Mouse (Mus musculus) limb, embryonic 15.5 days (tissue): Measurements from ENCODE around the gene Nr5a1. TPM values are rescaled to one million over a fixed set of nuclear protein-coding genes. Genes with fewer than 3 reads are reported as not detected.
A peak's percentile ranks its signal among the peaks of the same experiment; 100 is the strongest.

Experiments
- ATAC-seq: fragments of 200-750 bp; cut with Nextera tagmentation; 2 replicates; pipeline ENCODE4 v1.8.0; 2017; ENCODE audit warnings: low read depth, moderate TSS enrichment; ENCODE audit not compliant: insufficient number of reproducible peaks, low FRiP score, low TSS enrichment
- H3K27ac ChIP-seq: fragments of 300-500 bp; sonication (generic); 2 replicates; pipeline ENCODE4 v1.5.1; 2015; ENCODE audit warnings: moderate library complexity, mild to moderate bottlenecking, inconsistent platforms
- H3K27me3 ChIP-seq: fragments of 300-500 bp; sonication (generic); 2 replicates; pipeline ENCODE4 v1.6.1; 2015; ENCODE audit warnings: inconsistent platforms
- H3K36me3 ChIP-seq: fragments of 300-500 bp; sonication (generic); 2 replicates; pipeline ENCODE4 v1.6.1; 2015; ENCODE audit warnings: inconsistent platforms
- H3K4me1 ChIP-seq: fragments of 300-500 bp; sonication (generic); 2 replicates; pipeline ENCODE4 v1.6.1; 2015; ENCODE audit warnings: inconsistent platforms
- H3K4me2 ChIP-seq: fragments of 300-500 bp; sonication (generic); 2 replicates; pipeline ENCODE4 v1.6.1; 2015; ENCODE audit warnings: mild to moderate bottlenecking, inconsistent platforms
- H3K4me3 ChIP-seq: fragments of 300-500 bp; sonication (generic); 2 replicates; pipeline ENCODE4 v1.5.1; 2015; ENCODE audit warnings: mild to moderate bottlenecking, inconsistent platforms
- H3K9ac ChIP-seq: fragments of 300-500 bp; sonication (generic); 2 replicates; pipeline ENCODE4 v1.6.1; 2015; ENCODE audit warnings: inconsistent platforms
- H3K9me3 ChIP-seq: fragments of 300-500 bp; sonication (generic); 2 replicates; pipeline ENCODE4 v1.6.1; 2016; ENCODE audit warnings: inconsistent platforms
- WGBS: fragments of 180-500 bp; shearing (Covaris S2); methylation state at CpG from one replicate; pipeline ENCODE4 v1.1.7; 2015; 5-methylcytosine and 5-hydroxymethylcytosine counted together
- polyA plus RNA-seq: library from polyadenylated mRNA; unstranded; fragments of >200 nt; fragmentation: Nextera tagmentation; extraction: Ambion mirVana; gene quantifications from 2 replicates; pipeline ENCODE4 v1.2.1, GENCODE M21; 2015

The Nr5a1 gene
- polyA plus RNA-seq, 1 experiment from 2014 or later = 0.14 TPM

DNA sequence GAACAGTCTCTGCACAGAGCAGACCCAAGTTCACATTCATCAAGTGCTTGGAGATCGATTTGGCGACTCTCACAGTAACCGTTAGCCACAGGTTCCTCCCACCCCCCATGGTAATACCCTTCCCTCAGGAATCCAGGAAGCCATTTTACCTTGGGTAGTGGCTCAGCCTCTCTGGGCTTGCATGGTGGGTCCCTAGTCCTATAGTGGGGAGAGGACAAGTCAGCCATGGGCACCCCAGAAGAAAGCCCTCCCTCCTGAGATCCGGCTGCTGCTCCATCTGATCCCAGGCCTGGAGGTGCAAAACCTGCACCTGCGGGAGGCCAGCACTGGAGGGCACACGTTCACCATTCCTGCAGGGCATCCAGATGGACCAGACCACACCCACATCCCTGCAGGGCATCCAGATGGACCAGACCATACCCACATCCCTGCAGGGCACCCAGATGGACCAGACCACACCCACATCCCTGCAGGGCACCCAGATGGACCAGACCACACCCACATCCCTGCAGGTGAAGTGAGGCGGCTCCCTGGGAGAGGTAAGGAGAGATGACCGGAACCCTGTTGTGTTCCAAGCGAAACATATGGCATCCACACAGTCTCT lies 38.9 kb downstream of the Nr5a1 start:
- H3K9me3 ChIP-seq = no peaks in the 10 kb centered on the region
- H3K27me3 ChIP-seq = peaks cover 21% of the 10 kb centered on the region; the same call in 1 of the 2 replicates
- 54% methylated on average over 9 of the region's 9 CpGs for WGBS
- no peak overlapping the region for H3K4me3 ChIP-seq
- no peak overlapping the region for H3K4me2 ChIP-seq
- no peak overlapping the region for H3K27ac ChIP-seq
- ATAC-seq = no peak
- H3K4me1 ChIP-seq = no peaks in the 10 kb centered on the region
- no peaks in the 10 kb centered on the region for H3K36me3 ChIP-seq
- no peak overlapping the region for H3K9ac ChIP-seq

DNA sequence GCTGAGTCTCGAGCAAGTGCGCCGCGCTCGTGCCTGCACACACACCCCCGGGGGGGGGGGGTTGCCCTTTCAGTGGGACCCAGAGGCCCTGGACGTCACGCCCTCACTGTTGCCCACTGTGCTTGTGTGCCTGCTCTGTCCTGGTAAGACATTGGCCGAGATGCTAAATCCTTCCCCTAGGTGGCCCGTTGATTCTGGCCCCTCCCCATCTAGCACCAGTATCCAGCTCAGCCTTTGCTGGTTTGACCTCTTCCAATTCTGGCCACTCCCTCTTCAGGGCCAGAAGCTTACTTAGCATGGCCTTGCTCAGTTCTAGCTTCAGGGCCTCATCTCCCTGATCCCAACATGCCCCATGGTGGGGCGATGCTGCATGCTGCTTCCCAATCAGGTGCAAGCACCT lies 41.8 kb downstream of the Nr5a1 start:
- H3K4me2 ChIP-seq = no peak overlapping the region
- H3K27ac ChIP-seq = no peak overlapping the region
- WGBS = 59% methylated on average over 11 of the region's 11 CpGs
- H3K36me3 ChIP-seq = no peaks in the 10 kb centered on the region
- no peak overlapping the region for H3K4me3 ChIP-seq
- no peak for ATAC-seq
- H3K9ac ChIP-seq = no peak overlapping the region
- H3K4me1 ChIP-seq = peaks cover 7% of the 10 kb centered on the region
- peaks cover 26% of the 10 kb centered on the region; the same call in 1 of the 2 replicates for H3K27me3 ChIP-seq
- H3K9me3 ChIP-seq = no peaks in the 10 kb centered on the region

DNA sequence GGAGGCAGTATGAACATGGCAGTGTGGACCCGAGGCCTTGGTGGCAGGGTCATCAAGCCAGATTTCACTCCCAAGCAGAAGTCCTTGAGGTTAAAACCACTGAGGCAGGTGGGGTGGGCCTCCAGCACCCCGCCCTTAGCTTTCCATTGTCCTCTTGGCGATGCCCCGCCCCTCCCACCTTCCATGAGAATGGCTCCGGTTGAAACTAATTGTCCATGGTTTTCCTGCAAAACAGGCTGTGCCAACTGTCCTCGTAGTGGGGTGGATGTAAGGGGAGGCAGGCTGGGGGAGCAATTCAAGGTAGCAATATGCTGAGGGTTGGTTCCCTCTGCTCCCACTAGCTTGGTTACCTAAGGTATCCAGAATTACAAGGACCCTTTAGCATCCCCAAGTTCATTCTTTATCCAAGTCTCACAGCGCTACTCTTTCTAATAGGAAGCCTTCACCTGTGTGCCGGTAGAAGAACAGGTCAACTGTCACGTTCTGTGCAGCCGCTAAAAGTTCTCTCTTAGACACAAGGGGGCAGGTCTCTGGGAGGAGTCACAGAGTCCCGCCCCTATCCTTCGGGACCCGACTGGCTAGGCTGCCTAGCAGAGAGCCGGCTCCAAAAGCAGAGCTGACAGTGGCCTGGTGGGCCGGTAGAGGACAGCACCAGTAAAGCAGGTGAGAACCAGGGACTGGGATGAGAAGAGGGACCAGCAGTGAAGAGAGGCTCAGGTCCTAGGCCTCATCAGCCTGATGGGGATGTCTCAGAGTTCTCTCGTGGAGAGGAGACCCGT lies 45.4 kb downstream of the Nr5a1 start:
- Histone ChIP-seq H3K9me3 (no peaks in the 10 kb centered on the region), H3K4me2 (peak overlapping the region; percentile 24), H3K4me1 (peaks cover 7% of the 10 kb centered on the region), H3K4me3 (no peak overlapping the region), H3K27me3 (peaks cover 26% of the 10 kb centered on the region; the same call in 1 of the 2 replicates), H3K27ac (no peak overlapping the region), H3K36me3 (no peaks in the 10 kb centered on the region), H3K9ac (no peak overlapping the region; the same call in 1 of the 2 replicates)
- peak; percentile 45; the same call in 1 of the 2 replicates for ATAC-seq
- WGBS = 14% methylated on average over 17 of the region's 17 CpGs

DNA sequence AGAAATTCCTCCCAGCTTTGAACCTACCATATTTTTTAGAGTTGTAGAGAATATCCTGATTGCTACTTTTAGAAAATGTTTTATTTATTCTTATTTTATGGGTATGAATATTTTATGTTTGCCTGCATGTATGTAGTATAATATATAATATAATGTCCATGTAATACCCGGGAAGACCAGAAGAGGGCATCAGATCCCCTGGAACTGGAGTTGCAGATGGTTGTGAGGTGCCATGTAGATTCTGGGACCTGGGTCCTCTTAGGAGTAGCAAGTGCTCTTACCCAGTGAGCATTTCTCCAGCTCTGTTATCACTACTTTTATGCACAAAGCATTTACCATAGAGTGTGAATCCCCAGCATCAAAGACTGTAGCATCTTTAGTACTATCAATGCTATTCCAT lies 52.9 kb downstream of the Nr5a1 start:
- no peak overlapping the region for H3K9ac ChIP-seq
- H3K27ac ChIP-seq = no peak overlapping the region
- H3K27me3 ChIP-seq = peaks cover 6% of the 10 kb centered on the region; the same call in 1 of the 2 replicates
- H3K9me3 ChIP-seq = no peaks in the 10 kb centered on the region
- H3K4me3 ChIP-seq = no peak overlapping the region
- 10% methylated on average over 1 of the region's 1 CpGs for WGBS
- ATAC-seq = no peak
- no peaks in the 10 kb centered on the region for H3K36me3 ChIP-seq
- no peaks in the 10 kb centered on the region for H3K4me1 ChIP-seq
- no peak overlapping the region for H3K4me2 ChIP-seq

DNA sequence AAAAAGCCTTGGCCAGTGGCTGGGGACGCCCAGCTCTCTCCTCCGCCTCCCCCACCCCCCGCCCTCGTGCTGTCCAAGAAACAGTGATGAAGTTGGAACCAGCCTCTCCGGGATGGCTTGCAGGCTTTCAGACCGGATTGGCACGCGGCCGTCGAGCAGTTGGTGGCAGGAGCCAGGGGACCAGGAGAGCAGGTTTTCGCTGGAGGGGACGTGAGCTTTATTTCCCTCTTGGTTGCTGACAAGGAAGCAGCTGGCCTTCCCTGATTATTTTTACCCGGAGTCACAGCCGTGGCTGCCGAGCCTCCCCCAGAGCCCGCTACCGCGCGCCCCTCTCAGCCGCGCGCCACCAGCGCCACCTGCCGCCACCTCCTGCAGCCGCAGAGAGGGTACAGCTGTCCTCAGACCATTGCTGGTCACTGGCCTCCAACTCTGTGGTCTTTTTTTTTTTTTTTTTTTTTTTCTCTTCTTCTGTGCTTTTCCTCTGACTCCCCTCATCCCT lies 56.0 kb downstream of the Nr5a1 start:
- Histone ChIP-seq H3K4me1 (no peaks in the 10 kb centered on the region), H3K27me3 (peaks cover 6% of the 10 kb centered on the region; the same call in 1 of the 2 replicates), H3K36me3 (no peaks in the 10 kb centered on the region), H3K9me3 (no peaks in the 10 kb centered on the region), H3K4me2 (peak overlapping the region; percentile 71), H3K4me3 (peak overlapping the region; percentile 44), H3K9ac (no peak overlapping the region), H3K27ac (no peak overlapping the region)
- WGBS = under 1% methylated on average over 24 of the region's 25 CpGs
- peak; percentile 91 for ATAC-seq

DNA sequence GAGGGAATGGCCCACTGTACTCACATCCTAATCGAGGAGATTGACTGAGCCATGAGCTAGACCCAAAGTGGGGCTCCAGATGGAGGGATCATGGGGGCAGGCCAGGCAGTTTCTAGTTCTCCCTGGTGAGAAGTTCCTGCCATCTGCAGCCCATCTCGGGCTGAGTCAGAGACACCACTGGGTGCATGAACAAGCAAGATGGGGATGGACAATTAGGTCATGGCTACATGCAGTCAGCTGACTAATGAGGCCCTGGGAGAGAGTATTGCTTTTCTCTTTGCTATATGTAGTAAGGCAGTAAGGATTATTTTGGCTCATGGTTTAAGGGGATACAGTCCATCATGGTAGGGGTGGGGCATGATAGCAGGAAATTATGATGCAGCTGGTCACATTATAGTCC lies 60.6 kb downstream of the Nr5a1 start:
- Histone ChIP-seq H3K4me3 (no peak overlapping the region), H3K9me3 (no peaks in the 10 kb centered on the region), H3K4me2 (no peak overlapping the region), H3K36me3 (no peaks in the 10 kb centered on the region), H3K27ac (no peak overlapping the region), H3K4me1 (peaks cover 17% of the 10 kb centered on the region), H3K27me3 (peaks cover 4% of the 10 kb centered on the region; the same call in 1 of the 2 replicates), H3K9ac (no peak overlapping the region)
- WGBS = 80% methylated on average over 2 of the region's 2 CpGs
- no peak for ATAC-seq

DNA sequence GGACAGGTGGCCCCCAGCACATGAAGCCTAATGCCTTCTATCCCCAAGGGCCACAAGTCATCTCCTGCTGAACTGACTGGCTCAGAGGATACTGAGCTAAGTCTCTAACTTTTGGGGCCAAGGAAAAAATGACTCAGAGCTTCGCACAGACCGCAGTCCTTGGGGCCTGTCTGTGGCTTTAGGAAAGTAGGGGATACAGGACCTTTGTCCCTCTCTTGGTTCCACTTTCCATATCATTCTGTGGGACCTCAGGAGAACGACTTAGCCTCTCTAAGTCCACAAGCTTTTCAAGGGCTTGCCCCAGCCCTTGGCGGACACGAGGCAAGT lies 61.1 kb downstream of the Nr5a1 start:
- no peaks in the 10 kb centered on the region for H3K9me3 ChIP-seq
- H3K27me3 ChIP-seq = peaks cover 4% of the 10 kb centered on the region; the same call in 1 of the 2 replicates
- no peak overlapping the region for H3K4me2 ChIP-seq
- H3K36me3 ChIP-seq = no peaks in the 10 kb centered on the region
- ATAC-seq = no peak
- H3K27ac ChIP-seq = no peak overlapping the region
- no peak overlapping the region for H3K9ac ChIP-seq
- WGBS = 82% methylated on average over 5 of the region's 5 CpGs
- no peak overlapping the region for H3K4me3 ChIP-seq
- H3K4me1 ChIP-seq = peaks cover 17% of the 10 kb centered on the region

DNA sequence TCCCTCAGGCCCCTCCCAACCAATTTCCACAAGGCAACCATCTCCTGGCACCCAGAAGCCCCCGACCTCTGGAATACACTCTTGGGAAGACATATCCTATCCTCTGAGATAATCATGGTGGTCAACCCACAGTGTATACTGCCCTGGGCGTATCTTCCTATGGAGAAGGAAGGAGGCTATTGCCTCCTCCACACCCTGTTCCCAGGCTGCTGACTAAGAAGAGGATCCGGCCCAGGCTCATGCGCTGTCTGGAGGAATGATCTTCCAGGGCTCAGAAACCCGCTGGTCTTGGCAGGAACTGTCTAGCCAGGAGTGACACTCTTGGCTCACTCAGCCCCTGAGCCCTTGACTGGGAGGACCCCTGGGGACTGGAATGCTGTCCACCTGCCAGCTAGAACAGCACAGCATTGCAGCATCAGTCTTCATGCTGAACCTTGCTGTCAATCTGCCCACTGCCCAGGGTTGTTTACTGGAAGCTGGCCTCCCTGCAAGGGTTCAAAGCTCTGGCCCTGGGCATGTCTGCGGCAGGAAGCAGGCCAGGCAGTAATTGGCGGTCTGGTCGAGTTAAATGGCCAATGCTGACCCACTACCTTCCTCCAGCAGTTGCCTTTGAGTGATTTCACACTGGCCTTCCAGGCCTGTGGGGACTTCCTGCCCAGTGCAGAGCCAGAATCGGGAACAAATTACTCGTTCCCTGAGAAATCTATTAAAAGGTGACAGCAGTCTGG lies 61.6 kb downstream of the Nr5a1 start:
- WGBS = 44% methylated on average over 10 of the region's 10 CpGs
- H3K27me3 ChIP-seq = peaks cover 4% of the 10 kb centered on the region; the same call in 1 of the 2 replicates
- peak; percentile 57; the same call in 1 of the 2 replicates for ATAC-seq
- H3K4me1 ChIP-seq = peaks cover 17% of the 10 kb centered on the region
- no peaks in the 10 kb centered on the region for H3K36me3 ChIP-seq
- no peak overlapping the region for H3K4me2 ChIP-seq
- no peak overlapping the region for H3K27ac ChIP-seq
- H3K4me3 ChIP-seq = no peak overlapping the region
- H3K9ac ChIP-seq = no peak overlapping the region
- no peaks in the 10 kb centered on the region for H3K9me3 ChIP-seq

DNA sequence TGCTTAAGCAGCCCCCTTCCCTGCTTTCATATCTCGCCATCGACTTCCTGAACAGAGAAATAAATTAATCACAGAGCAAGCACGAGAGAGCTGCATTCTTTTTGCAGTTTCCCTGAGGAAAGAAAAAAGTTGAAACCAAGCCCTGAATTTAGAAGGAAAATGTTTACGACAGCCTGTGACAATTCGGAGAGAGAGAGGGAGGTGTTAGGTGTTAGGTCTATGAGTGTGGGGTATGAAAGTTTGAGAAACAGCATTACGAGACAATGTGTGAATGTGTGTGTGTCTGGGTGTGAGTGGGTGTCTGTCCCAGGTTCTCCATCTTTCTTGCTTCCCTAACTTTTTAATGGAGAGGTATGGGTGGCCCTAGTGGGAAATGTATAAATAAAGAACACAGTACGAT lies 62.2 kb downstream of the Nr5a1 start:
- no peak overlapping the region for H3K27ac ChIP-seq
- H3K9me3 ChIP-seq = no peaks in the 10 kb centered on the region
- no peak overlapping the region for H3K4me2 ChIP-seq
- no peaks in the 10 kb centered on the region for H3K36me3 ChIP-seq
- 35% methylated on average over 7 of the region's 7 CpGs for WGBS
- peaks cover 4% of the 10 kb centered on the region; the same call in 1 of the 2 replicates for H3K27me3 ChIP-seq
- no peak overlapping the region for H3K4me3 ChIP-seq
- H3K4me1 ChIP-seq = peaks cover 19% of the 10 kb centered on the region
- ATAC-seq = no peak
- no peak overlapping the region for H3K9ac ChIP-seq

DNA sequence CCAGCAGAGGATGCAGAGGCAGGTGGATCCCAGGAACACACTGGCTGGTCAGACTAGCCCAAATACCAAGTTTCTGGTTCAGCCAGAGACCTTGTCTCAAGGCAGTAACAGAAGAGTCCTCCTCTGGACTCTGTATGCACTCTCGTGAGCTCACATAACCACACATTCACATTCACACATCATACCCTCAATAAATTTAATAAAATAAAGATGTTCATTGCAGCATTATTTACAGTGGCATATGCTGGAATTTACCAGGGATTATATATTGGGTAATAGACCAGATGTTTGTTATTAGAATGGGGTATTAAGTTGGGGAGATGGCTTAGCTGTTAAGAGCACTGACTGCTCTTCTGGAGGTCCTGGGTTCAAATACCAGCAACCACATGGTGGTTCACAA lies 64.0 kb downstream of the Nr5a1 start:
- H3K36me3 ChIP-seq = no peaks in the 10 kb centered on the region
- no peaks in the 10 kb centered on the region for H3K9me3 ChIP-seq
- WGBS = 31% methylated on average over 1 of the region's 1 CpGs
- no peak overlapping the region for H3K27ac ChIP-seq
- peaks cover 20% of the 10 kb centered on the region for H3K4me1 ChIP-seq
- H3K4me3 ChIP-seq = no peak overlapping the region
- H3K4me2 ChIP-seq = no peak overlapping the region
- H3K9ac ChIP-seq = no peak overlapping the region
- no peak for ATAC-seq
- no peaks in the 10 kb centered on the region for H3K27me3 ChIP-seq

DNA sequence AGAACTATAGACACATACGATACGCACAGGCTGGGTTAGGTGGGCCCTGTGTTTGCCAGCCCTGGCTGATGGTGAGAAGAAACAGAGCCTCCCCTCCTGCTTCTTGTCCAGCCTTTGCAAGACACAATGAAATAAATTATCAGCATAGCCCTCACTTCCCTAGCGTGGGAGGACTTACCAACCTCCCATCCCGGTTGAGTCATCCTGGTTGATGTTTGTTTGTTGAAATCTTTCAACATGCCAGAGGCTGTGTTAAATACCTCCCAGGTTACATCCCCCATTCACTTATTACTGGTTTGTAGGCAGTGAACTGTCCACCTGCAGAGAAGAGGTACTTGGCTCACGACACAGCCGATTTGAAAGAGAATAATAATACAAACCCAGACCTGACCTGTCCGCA lies 66.7 kb downstream of the Nr5a1 start:
- 89% methylated on average over 7 of the region's 7 CpGs for WGBS
- Histone ChIP-seq H3K9ac (no peak overlapping the region), H3K9me3 (no peaks in the 10 kb centered on the region), H3K4me3 (no peak overlapping the region), H3K36me3 (no peaks in the 10 kb centered on the region), H3K27me3 (no peaks in the 10 kb centered on the region), H3K4me1 (peaks cover 25% of the 10 kb centered on the region), H3K4me2 (no peak overlapping the region), H3K27ac (no peak overlapping the region)
- ATAC-seq = no peak

DNA sequence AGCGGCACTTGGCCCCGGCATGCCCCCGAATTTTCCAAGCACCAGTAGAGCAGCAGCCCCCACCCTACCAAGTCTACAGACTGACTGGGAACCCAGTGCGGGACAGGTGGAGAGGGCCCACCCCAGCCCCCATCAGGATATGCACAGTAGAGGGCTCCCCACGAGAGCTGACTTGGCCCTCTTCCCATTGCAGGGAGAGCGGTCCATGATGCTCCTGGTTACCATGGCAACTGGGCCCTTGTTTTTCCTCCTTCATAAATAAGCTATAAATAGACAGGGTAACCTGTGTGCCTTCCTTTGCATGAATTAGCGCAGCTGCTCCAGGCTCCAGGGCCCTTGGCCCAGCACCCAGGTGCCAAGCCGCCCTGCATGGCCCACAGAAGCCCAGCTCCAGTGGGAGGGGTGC lies 67.1 kb downstream of the Nr5a1 start:
- Histone ChIP-seq H3K4me3 (no peak overlapping the region), H3K9me3 (no peaks in the 10 kb centered on the region), H3K4me1 (peaks cover 20% of the 10 kb centered on the region), H3K27me3 (no peaks in the 10 kb centered on the region), H3K36me3 (no peaks in the 10 kb centered on the region), H3K27ac (no peak overlapping the region), H3K4me2 (no peak overlapping the region), H3K9ac (no peak overlapping the region)
- WGBS = 61% methylated on average over 8 of the region's 8 CpGs
- ATAC-seq = 0 out of 2 replicates have a peak, but pooled peaks have one; percentile 17
